Mouse (Mus musculus) lung, postnatal 0 days (tissue): ENCODE data around the gene Epo. TPM values are rescaled to one million over a fixed set of nuclear protein-coding genes. Genes with fewer than 3 reads are reported as not detected.

Experiments used
- ATAC-seq: fragments of 200-750 bp; cut with Nextera tagmentation; 2 replicates; pipeline ENCODE4 v1.8.0; 2017; ENCODE audit warnings: moderate library complexity
- DNase-seq: peaks from one replicate; pipeline ENCODE4 v3.0.0-alpha.2; 2016; ENCODE audit warnings: low spot score
- H3K27ac ChIP-seq: fragments of 300-500 bp; sonication (generic); 2 replicates; pipeline ENCODE4 v1.5.1; 2014; ENCODE audit warnings: antibody characterized with exemption, mild to moderate bottlenecking, low read length, mixed read lengths
- H3K27me3 ChIP-seq: fragments of 300-500 bp; sonication (generic); replicated peaks from 2 replicates; pipeline ENCODE4 v1.6.1; 2014; ENCODE audit warnings: low read length, mixed read lengths; ENCODE audit not compliant: insufficient read depth
- H3K36me3 ChIP-seq: fragments of 300-500 bp; sonication (generic); 2 replicates; pipeline ENCODE4 v1.6.1; 2014; ENCODE audit warnings: low read length, mixed read lengths; ENCODE audit not compliant: insufficient read depth
- H3K4me1 ChIP-seq: fragments of 300-500 bp; sonication (generic); 2 replicates; pipeline ENCODE4 v1.6.1; 2014; ENCODE audit warnings: antibody characterized with exemption, low read depth, low read length, mixed read lengths; ENCODE audit not compliant: insufficient read depth
- H3K4me2 ChIP-seq: fragments of 300-500 bp; sonication (generic); replicated peaks from 2 replicates; pipeline ENCODE4 v1.6.1; 2014; ENCODE audit warnings: low read depth, mild to moderate bottlenecking, low read length, moderate library complexity, mixed read lengths
- H3K4me3 ChIP-seq: fragments of 300-500 bp; sonication (generic); 2 replicates; pipeline ENCODE4 v1.5.1; 2014; ENCODE audit warnings: low read depth, low read length
- H3K9ac ChIP-seq: fragments of 300-500 bp; sonication (generic); replicated peaks from 2 replicates; pipeline ENCODE4 v1.6.1; 2014; ENCODE audit warnings: low read depth, mild to moderate bottlenecking
- H3K9me3 ChIP-seq: fragments of 300-500 bp; sonication (generic); 2 replicates; pipeline ENCODE4 v1.6.1; 2016; ENCODE audit warnings: low read length, mixed read lengths
- CTCF ChIP-seq: IDR thresholded peaks from 2 replicates; pipeline ENCODE4 v1.5.1; 2016; ENCODE audit warnings: antibody characterized with exemption, mild to moderate bottlenecking
- EP300 ChIP-seq: IDR thresholded peaks from 2 replicates; pipeline ENCODE4 v1.6.1; 2016; ENCODE audit warnings: antibody characterized with exemption, mild to moderate bottlenecking, control low read depth
- WGBS: fragments of 180-500 bp; shearing (Covaris S2); extraction: QIAGEN DNeasy Blood & Tissue Kit; methylation state at CpG from one replicate; pipeline ENCODE4 v1.1.7; 2014; 5-methylcytosine and 5-hydroxymethylcytosine counted together
- polyA plus RNA-seq: library from polyadenylated mRNA; unstranded; fragments of >200 nt; fragmentation: Nextera tagmentation; extraction: Ambion mirVana; gene quantifications from 2 replicates; pipeline ENCODE4 v1.2.1, GENCODE M21; 2015

Epo gene
- polyA plus RNA-seq, 1 experiment from 2014 or later = not detected

DNA sequence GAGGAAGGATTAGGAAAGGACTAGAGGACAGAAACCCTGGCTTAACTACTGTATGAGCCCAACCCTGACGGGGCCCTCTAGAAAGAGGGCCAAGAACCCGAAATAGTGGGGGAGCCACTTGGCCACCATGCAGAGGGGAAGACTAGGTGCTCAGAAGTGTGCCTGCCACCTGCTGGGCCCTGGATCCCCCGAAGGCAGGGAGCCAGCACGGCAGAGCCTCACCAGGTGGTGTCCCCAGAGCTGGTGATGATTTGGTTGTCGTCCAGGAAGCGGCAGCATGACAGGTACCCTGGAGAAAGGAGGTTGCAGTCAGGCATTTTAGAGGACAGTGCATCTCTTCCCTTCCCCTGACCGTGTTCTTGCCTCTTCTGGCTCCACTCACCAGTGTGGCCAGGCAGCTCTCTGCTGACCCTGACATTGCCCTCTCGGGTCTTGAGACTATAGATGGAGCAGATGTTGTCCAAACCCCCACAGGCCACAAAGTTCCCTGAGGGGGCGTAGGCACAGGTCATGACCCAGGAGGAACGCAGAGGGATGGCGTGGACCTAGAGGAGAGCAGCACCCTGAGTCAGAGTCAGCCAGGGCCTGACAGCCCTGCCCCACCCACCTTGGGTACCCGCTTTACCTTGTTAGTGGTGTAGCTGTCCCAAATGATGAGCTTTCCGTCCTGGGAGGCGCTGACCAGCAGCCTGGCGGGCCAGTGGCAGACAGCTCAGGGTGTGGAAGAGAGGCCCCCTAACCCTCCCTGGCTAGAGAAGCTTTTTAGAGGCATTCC lies 3.6 kb downstream of the Epo start:
- ATAC-seq (no peak), DNase-seq (no peak)
- Histone ChIP-seq H3K4me3 (no peak overlapping the region), H3K4me1 (peaks cover 10% of the 10 kb centered on the region), H3K27ac (no peak overlapping the region), H3K9me3 (no peaks in the 10 kb centered on the region), H3K9ac (no peak overlapping the region), H3K4me2 (no peak overlapping the region), H3K27me3 (no peaks in the 10 kb centered on the region), H3K36me3 (peaks cover 29% of the 10 kb centered on the region)
- TF ChIP-seq CTCF (no peak), EP300 (no peak)
- 81% methylated on average over 15 of the region's 15 CpGs for WGBS

DNA sequence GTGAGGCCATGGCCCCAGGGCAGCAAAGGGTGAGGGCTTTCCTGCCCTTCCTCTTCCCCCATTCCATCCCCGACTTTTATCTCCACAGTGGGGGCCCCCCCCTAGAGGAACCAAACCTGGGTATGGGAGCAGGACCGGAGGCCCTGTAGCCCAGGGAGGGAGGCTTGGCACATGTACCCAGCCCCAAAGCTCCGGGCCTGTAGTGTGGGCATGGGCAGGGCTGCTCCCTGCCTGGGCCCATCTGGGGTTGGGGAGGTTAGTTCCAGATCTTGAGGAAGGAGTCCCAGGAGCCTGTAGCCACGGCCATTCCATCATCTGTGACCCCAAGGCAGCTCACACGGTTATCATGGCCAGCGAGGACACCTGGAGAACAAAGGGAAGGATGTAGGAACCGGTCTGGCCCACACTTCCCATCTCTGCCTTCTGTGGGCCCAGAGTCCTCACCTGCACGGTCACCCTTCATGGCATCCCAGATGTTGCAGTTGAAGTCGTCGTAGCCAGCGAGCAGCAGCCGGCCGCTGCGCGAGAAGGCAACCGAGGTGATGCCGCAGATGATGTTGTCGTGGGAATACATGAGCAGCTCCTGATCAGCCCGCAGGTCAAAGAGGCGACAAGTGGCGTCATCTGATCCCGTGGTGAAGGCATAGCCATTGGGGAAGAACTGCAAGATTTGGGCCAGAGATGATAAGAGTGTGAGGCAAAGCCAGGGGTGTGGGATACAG lies 4.6 kb downstream of the Epo start:
- H3K27ac ChIP-seq = no peak overlapping the region
- no peaks in the 10 kb centered on the region for H3K27me3 ChIP-seq
- H3K4me3 ChIP-seq = no peak overlapping the region
- peaks cover 38% of the 10 kb centered on the region for H3K36me3 ChIP-seq
- DNase-seq (no peak), ATAC-seq (no peak)
- no peaks in the 10 kb centered on the region for H3K9me3 ChIP-seq
- H3K9ac ChIP-seq = no peak overlapping the region
- H3K4me2 ChIP-seq = no peak overlapping the region
- 0 out of 2 replicates have a peak, but pooled peaks cover 6% of the 10 kb centered on the region for H3K4me1 ChIP-seq
- TF ChIP-seq CTCF (no peak), EP300 (no peak)
- WGBS = 80% methylated on average over 22 of the region's 22 CpGs

DNA sequence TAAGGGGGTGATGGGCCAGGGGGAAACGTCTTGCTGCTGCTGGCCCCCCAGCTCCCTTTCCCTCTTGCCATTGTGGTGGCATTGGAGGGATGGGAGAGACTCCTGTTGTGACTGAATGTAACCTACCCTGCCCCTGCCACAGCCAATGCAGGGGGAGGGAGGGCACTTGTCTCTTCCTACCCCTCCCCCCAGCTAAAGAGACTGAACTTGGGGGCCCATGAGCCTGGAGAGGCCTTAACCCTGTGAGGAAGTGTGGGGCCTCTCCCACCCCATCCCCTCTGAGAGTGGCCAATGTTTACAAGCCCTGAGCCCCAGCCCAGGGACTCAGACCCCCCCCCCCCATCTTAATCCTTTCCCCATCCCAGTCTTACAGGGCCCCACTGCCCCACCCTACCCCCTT lies 5.6 kb downstream of the Epo start:
- Histone ChIP-seq H3K9ac (no peak overlapping the region), H3K27me3 (no peaks in the 10 kb centered on the region), H3K27ac (no peak overlapping the region), H3K4me3 (no peak overlapping the region), H3K9me3 (no peaks in the 10 kb centered on the region), H3K36me3 (peaks cover 47% of the 10 kb centered on the region), H3K4me1 (0 out of 2 replicates have a peak, but pooled peaks cover 6% of the 10 kb centered on the region), H3K4me2 (no peak overlapping the region)
- WGBS = 60% methylated on average over 1 of the region's 1 CpGs
- TF ChIP-seq EP300 (no peak), CTCF (no peak)
- DNase-seq = no peak
- ATAC-seq = no peak

DNA sequence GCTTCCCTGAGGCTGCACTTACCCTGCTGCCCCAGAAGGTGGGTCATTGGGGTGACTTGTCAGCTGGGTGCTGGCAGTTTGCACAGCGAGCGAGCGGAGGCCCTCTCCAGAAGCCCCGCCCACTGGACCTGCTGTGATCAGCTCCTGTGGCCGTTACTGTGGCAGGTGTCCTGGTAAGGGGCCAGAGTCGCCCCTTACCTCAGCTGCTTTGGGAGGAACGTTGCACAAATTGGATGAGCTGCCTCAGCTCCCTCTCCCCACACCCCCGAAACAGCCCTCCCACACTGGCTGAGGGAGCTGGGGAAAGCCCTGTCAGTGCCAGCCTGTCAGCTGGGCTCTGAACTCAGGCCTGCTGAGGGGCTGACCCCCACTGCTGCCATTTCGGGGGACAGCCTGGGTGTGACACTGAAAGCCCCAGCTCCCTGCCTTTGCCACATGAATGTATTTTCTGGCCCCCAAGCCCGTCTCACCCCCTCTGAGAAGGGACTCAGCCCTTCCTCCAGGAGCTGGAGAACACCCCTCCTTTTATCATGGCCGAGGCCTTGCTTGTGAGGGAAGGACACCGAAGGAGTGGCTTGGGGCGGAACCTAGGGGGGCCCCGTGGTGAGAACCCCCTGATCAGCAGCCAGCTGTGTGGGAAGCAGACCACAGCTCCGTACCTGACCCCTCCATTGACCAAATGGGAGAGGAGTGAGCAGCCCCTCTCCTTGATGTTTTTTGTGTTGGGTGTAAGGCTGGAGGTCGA lies 6.7 kb downstream of the Epo start:
- Histone ChIP-seq H3K4me3 (no peak overlapping the region), H3K4me2 (no peak overlapping the region), H3K9me3 (no peaks in the 10 kb centered on the region), H3K4me1 (0 out of 2 replicates have a peak, but pooled peaks cover 6% of the 10 kb centered on the region), H3K36me3 (peaks cover 53% of the 10 kb centered on the region), H3K27me3 (no peaks in the 10 kb centered on the region), H3K9ac (no peak overlapping the region), H3K27ac (no peak overlapping the region)
- DNase-seq (peak; percentile 67), ATAC-seq (no peak)
- TF ChIP-seq CTCF (peak; percentile 38), EP300 (no peak)
- 41% methylated on average over 16 of the region's 16 CpGs for WGBS

DNA sequence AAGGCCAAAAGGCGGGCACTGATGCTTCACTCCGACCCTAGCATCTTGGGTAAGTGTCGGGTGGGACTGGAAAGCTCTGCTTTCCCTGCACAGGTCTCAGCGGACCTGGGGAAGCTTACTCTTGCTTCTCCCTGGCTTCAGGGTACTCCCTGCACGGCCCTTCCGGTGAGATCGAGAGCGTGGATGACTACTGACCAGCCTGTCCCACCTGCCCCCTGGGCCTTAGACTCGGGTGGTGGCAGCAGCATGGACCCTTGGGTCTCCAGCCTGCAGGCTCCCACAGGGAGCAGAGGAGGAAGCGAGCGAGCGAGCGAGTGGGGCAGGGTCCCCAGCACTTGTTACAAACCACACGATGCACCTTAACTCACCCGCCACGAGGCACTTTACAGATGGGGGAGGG lies 7.5 kb downstream of the Epo start:
- Histone ChIP-seq H3K36me3 (peaks cover 62% of the 10 kb centered on the region), H3K4me1 (0 out of 2 replicates have a peak, but pooled peaks cover 6% of the 10 kb centered on the region), H3K4me2 (no peak overlapping the region), H3K27ac (no peak overlapping the region), H3K27me3 (no peaks in the 10 kb centered on the region), H3K9me3 (no peaks in the 10 kb centered on the region), H3K4me3 (no peak overlapping the region), H3K9ac (no peak overlapping the region)
- ATAC-seq = no peak
- WGBS = 73% methylated on average over 16 of the region's 16 CpGs
- no peak for TF ChIP-seq EP300
- TF ChIP-seq CTCF = no peak
- no peak for DNase-seq

DNA sequence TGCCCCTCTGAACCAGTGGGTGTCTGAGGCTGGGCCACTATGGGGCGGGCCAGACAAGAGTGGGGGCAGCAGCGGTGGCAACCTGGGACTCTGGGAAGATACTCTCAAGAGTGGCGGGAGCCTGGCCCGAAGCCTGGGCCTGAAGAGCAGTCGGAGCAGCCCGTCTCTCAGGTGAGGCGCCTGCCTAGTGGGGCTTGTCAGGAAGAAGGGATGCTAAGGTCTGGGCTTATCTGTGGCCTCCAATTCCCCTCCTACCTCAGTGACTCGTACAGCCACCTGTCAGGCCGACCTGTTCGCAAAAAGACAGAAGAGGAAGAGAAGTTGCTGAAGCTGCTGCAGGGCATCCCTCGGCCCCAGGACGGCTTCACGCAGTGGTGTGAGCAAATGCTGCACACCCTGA lies 8.4 kb downstream of the Epo start:
- H3K9ac ChIP-seq = no peak overlapping the region
- no peak for TF ChIP-seq EP300
- no peak for TF ChIP-seq CTCF
- no peaks in the 10 kb centered on the region for H3K4me1 ChIP-seq
- H3K27me3 ChIP-seq = no peaks in the 10 kb centered on the region
- no peak for DNase-seq
- WGBS = 82% methylated on average over 13 of the region's 13 CpGs
- no peak overlapping the region for H3K4me2 ChIP-seq
- H3K4me3 ChIP-seq = no peak overlapping the region
- no peak overlapping the region for H3K27ac ChIP-seq
- no peaks in the 10 kb centered on the region for H3K9me3 ChIP-seq
- ATAC-seq = no peak
- H3K36me3 ChIP-seq = peaks cover 70% of the 10 kb centered on the region
